Mouse (Mus musculus) left cerebral cortex, postnatal 14 days (tissue): ENCODE results near the gene Cyp2d11. TPM values are rescaled to one million over a fixed set of nuclear protein-coding genes. Genes with fewer than 3 reads are reported as not detected.

Experiments used
- DNase-seq, 2 experiments: peaks; one replicate each; pipeline ENCODE4 v3.0.0; 2021 to 2022; ENCODE audit warnings: low spot score in 2 of 2, mixed read lengths in 1 of 2
- intact Hi-C: fragments of 180-260 bp; cut with DNase I; formaldehyde crosslinking; loops from one replicate; pipeline ENCODE4 v1.15.1; 2025
- total RNA-seq, 2 experiments: library from RNA; stranded (reverse); gene quantifications; 2 replicates each; pipeline ENCODE4 v1.2.3; 2021

Cyp2d11 gene
- total RNA-seq, 2 experiments from 2014 or later, result not detected

DNA sequence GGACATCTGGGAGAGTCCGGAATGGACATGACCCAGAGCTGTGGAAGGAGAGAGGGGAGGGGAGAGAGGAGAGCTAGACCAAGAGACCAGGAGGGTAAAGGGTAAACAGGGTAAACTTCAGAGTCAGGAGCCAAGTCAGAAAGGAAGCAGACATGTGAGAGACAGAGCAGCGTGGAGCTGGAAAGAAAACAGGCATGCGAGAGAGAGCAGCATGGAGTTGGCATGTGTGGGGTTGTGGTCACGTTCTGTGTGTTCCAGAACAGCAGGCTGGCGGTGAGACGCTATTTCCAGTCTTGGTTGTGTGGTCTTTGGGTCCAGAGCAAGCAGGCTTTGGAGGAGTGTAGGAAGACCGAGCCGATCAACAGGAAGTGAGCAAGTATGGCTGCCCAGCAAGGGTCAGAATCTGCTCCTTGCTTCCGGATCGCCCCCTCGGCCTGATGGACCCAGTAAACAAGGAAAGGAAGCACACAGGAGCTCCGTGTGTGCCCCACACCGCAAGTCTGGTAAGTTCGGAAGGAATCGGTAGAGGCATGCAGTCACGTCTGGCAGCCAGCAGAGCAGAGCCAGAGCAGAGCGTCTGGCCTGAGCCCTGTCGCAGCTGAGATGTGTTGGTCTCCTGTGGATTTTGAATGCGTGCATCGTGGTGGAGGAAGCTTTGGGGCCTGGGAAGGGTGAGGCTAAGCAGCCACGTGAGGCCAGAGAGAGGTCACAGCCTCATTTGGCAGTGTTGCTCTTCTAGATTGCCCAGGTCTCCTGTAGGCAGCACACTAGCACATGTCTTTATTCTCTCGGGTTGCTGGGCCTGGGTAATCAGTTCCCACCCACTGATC lies 35.2 kb downstream of the Cyp2d11 start:
- no peak for DNase-seq
- intact Hi-C loops, result no loop called here

DNA sequence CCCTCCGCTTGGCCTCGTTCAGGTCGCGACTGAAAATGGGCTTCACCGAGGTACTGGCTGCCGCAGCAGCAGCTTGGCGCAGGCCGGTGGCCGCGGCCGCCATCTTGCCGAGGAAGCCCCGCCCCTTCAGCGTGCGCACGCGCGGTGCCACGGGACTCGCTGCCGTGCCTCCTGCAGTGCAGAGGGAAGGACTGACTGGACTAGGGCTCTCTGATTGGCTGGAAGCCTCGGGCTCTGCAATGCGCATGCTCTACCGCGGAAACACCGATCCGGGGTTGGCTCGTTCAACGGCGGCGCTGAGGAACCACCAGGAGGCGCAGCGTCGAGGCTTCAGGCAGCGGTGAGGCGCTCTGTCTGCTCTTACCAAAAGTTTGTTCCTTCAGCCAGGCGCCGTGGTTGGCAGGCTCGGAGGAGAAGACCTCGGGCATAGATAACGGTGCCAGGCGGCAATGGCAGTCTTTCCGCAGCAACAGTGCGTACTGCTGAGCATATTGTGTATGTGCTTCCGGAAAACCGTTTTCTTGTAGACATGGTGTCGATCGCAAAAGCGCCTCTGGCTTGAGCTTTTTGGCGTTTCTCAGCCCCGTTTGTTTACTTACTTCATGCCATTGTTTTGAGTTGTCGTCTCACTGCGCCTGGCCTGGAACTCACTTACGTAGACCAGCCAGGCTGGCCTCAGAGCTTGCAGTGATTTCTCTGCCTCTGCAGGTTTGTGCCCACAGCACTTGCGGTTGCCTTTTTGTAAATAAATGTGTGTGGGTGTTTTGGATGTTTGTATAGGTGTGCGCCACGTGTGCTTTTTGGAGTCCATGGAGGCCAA lies 39.5 kb downstream of the Cyp2d11 start, which contains the start of gene Ndufa6:
Gene Ndufa6 (minus strand): TSS at position 197 of the 820 bp plus-strand sequence.
- DNase-seq, result peak; percentile 98
- intact Hi-C loops, result loop anchor here (1.0 kb wide), 1 partner anchor 63 kb away; no protein-coding TSS in a partner anchor

DNA sequence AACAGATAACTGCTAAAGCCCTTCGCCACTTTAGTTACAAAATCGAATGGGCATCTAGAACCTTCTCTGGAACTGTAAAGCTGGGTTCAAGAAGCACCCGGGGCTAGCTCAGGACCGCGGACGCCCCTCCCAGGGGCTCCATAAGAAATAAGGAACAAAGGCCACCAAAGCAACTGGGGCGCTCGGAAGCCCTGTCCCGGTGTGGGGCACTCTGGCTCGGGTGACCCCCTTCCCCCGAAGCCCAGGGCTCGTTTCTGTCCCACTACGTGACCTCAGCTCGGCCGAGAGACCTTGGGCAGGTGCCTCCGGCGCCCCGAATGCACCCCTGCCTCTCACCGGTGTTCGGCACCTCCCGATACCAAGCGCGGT lies 40.1 kb downstream of the Cyp2d11 start:
- no peak for DNase-seq
- intact Hi-C loops, result loop anchor here (1.0 kb wide), 1 partner anchor 64 kb away; no protein-coding TSS in a partner anchor

DNA sequence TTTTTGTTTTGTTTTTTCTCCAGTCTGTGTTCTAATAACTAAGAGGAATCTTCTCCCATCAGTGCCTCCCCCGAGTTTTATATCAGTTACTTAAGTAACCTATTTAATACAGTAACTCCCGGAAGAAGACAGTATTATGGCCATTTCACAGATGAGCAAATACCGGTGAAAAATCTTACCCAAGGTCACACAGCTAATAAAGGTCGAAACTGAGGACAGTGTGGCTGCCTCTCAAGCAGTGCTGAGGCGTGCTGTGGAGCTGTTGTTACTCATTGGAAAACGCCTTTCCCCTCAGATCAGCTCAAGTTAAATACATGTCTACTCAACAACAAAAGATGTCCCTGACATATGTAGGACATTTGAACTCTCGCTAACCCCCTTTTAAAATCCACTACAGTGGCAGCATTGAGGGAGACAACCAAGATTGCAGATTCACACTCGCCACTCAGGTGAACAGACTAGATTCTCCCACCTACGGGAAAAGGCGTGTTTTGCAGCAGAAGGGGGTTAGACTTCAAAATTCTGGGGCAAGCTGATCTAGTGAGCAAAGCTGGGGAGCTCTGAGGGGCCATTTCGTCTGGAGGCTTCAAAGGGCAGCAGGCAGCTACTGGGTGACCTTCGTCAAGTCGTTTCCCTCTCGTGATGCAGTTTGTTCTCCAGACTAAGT lies 40.6 kb downstream of the Cyp2d11 start:
- intact Hi-C loops, result no loop called here

DNA sequence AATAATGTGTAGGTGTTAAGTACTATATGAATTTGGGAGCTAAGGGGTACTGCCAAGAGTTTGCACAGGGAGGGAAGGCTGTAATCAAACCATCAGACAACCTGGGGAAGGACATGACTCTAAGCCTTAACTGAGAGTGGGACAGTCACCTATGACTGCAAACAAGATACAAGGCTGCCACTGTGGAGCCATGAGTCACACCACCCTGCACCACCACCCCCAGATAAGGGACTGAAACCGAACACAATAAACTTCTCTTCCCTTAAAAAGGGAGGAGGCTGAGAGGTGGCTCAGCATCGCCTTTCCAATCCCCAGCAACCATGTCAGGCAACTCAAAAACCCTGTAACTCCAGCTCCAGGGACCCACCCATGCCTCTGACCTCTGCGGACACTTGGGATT lies 42.3 kb downstream of the Cyp2d11 start:
- intact Hi-C loops, result no loop called here

More for the DNA sequence above, 40.6 kb downstream of the Cyp2d11 start:
- no peak for DNase-seq

DNA sequence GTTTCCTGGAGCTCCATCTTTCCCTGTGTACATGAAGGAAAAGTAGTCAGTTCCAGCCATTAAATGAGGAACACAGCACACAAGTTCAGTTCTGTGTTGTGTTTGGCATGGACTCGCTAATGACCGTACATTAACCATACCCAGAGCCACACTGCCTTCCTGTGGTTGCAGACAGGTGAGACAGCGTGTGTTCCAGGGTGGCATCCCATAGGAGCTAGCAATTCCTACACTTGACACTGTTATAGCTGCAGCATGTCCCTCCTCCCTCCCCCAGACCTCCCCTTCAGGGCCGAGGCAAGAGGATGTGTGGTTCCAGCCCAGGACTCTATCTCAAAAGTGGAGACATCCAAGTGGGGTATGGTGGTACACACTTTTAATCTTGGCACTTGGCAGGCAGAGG lies 43.5 kb downstream of the Cyp2d11 start:
- no peak for DNase-seq
- intact Hi-C loops, result no loop called here

More for the DNA sequence above, 42.3 kb downstream of the Cyp2d11 start:
- no peak for DNase-seq

DNA sequence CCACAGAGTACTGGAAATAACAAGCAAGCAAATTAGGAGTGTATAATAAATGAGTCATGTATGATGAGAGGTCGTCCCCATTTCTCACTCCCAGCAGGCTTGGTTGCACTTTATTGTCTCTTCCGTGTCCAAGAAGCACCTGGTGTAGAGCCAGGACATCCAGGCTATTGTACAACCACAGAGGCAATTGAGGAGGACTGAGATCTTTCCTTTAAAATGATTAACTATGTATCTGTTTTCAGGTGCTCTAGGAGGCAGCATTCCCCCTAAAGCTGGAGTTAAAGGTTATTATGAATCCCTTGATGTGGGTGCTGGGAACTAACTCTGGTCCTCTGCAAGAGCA lies 44.9 kb downstream of the Cyp2d11 start:
- intact Hi-C loops, result no loop called here
- no peak for DNase-seq

DNA sequence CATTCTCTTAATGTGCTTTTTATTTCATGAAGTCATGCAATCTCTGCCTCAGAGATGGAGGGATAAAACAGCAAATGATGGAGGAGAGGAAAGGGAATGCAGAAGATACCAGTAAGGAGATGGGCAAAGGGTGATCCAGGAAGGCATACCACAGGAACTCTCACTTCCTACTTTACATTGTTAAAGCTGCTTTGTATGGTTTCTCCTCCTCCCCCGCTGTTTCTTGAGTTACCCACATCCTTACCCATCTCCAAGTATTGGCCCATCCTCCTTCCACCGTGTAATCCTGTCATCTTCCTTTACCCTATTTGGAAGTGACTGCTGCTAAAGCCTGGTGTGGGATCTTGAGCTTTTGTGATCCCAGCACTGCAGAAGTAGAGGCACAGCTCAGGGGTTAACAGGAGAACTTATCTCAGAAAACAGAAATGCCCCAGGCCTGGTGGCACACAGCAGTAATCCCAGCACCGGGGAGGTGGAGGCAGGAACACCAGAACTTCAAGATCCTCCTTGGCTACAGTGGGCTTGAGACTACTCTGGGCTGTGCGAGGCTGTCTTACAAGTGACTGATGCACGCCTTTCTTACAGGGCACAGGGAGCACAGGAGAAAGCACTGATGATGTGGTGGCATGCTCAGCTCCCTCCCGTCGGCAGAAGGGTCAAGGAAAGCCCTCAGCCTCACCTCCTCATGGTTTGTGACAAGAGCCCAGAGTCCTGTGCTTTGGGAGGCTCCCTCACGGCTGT lies 45.4 kb downstream of the Cyp2d11 start:
- DNase-seq, result no peak
- intact Hi-C loops, result no loop called here

DNA sequence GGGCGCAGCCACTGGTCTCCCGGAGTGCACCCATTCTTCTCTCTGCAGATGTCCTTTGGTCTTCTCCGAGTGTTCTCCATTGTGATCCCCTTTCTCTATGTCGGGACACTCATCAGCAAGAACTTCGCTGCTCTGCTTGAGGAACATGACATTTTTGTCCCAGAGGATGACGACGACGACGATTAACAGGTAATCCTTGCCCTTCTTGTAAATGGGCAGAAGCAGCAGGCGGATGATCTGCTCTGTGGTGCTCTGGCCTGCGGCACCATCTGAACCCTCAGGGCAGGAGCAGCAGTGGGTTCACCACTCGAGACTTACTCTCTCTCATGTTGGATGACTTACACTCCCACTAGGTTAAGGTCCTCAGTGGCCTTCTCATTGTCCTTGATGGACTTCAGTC lies 46.0 kb downstream of the Cyp2d11 start:
- no peak for DNase-seq
- intact Hi-C loops, result no loop called here

DNA sequence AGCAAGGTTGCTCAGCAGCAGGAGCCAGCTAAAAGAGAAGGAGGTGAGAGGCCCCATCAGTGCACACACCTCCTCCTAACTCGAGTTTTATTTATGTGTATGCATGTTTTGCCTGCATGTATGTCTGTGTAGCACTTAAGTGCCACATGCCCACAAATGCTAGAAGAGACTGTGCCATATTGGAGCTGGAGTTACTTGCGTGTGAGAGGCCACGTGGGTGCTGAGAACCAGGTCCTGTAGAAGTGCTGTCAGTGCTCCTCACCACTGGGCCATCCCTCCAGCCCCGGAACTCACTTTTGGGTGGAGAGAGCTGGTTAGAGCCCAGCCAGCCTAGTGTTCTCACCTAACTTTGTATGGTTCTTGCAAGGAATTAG lies 46.5 kb downstream of the Cyp2d11 start:
- DNase-seq, result no peak
- intact Hi-C loops, result no loop called here

DNA sequence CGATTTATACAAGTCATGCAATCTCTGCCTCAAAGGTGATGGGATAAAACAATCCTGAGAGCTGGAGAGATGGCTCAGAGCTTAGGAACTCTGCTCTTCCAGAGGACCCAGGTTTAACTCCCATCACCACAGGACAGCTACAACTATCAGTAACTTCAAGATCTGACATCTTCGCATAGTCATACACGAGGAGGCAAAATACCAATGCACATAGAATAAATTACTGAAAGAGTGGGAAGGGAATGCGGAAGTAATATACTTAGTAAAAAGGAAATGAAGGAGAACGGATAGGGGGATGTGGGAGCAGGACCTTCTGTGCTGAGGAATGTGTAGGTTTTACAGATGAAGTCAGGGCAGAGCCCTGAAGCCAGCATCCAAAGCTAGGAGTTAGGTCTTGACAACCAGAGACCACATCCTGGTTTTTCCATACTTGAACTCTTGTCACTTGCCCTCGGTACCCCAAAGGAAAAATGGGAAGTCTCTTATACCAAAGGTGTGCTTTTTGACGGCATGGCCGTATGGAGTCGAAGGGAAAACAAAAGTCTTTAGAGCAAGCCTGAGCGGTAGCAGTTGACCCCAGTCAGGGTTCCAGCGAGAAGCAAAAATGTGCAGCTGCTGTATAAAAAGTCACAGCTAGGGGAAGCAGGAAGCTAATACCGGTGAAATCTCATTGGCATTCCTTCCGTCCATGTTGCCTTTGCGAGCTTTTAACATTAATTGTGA lies 47.1 kb downstream of the Cyp2d11 start:
- intact Hi-C loops, result no loop called here
- no peak for DNase-seq

DNA sequence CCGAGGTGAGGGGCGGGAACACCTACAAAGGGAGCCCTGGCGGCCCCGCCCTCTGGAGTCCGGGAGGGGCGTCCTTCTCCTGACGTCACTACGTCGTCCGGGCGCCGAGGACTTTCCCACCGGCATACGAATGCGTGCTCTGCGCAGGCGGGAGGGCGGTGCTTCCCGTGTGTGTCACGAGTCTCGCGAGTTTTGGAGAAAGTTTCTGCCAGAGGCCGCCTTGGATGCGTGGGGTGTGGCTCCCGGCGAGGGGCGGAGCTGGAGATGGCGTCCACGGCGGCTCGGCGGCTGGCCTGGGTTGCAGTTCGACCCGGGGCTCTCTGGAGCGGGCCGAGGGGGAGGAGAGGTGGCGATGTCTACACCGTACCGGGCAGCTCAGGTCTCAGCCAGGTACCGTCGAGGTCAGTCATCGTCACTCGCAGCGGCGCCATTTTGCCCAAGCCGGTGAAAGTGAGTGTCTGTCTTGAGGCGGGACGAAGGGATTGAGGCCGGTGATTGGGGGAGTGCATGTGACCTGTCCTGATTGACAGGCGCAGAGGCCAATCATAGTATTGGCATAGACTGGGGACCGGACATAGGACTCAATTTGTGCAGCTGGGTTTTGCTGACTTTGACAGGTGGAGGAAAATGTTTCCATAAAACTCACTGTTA lies 47.9 kb downstream of the Cyp2d11 start:
- peak; percentile 99 for DNase-seq
- intact Hi-C loops, result no loop called here

DNA sequence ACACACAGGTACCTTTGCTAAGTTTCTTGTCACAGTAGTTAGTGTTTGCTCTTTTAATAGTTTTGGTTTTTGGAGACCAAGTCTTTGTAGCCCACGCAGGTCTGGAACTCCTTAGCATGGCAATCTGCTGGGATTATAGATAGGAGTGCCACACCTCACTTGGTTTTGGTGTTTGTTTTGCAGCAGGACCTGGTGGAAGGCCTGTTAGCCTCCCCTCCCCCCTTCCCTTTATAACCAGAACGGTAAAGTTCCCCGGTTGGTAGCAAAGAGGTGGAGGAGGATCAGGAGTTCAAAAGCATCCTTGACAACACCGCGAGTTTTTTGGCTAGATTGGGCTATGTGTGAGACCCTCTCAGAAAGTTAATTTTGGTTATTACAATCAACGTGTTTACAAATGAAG lies 48.9 kb downstream of the Cyp2d11 start:
- DNase-seq, result no peak

DNA sequence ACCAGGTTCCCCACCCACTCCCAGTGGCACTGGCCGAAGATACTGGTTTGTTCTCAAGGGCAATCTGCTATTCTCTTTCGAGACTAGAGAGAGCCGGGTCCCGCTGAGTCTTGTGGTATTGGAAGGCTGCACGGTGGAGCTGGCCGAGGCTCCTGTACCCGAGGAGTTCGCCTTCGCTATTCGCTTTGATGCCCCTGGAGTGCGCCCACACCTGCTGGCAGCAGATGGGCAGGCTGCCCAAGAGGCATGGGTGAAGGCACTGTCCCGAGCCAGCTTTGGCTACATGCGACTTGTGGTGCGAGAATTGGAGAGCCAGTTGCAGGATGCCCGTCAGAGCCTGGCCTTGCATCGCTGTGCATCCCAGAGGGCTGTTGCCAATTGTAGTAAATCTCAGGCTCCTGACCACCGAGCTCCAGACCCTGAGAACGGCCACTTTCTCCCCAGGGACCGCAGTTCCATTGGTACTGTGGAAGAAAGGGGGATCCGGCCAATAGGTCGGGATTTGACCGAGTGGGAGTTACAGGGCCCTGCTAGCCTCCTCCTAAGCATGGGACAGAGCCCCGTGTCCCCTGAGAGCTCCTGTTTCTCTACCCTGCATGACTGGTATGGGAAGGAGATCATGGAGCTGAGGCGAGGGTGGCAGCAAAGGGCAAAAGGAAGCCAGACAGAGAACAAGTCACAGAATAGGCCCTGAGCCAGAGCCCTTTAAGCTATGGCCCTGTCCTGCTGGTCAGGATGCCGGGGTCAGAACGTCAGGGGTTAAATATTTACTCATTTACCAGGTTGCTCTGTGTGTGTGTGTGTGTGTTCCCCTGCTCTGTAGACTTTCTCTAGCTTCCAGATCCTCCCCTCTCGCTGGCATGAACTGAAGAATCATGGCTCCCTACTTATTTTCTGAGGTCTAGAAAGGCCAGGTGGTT lies 50.2 kb downstream of the Cyp2d11 start:
- intact Hi-C loops, result no loop called here
- no peak for DNase-seq

More for the DNA sequence above, 48.9 kb downstream of the Cyp2d11 start:
- intact Hi-C loops, result no loop called here

DNA sequence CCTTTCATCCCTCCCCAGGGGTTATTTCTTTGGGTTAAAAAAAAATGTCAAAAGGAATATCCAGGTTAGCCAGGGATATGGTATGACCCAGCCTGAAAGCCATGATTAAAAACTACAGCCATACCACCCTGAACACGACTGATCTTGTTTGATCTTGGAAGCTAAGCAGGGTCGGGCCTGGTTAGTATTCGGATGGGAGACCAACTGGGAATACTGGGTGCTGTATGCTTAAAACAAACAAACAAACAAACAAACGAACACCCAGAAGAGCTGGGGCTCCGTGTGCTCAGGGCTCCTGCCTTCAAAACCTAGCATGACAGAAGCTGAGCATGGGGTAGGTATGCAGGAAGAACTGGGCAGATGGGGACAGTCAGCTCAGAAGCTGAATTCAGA lies 51.3 kb downstream of the Cyp2d11 start:
- intact Hi-C loops, result no loop called here
- no peak for DNase-seq

DNA sequence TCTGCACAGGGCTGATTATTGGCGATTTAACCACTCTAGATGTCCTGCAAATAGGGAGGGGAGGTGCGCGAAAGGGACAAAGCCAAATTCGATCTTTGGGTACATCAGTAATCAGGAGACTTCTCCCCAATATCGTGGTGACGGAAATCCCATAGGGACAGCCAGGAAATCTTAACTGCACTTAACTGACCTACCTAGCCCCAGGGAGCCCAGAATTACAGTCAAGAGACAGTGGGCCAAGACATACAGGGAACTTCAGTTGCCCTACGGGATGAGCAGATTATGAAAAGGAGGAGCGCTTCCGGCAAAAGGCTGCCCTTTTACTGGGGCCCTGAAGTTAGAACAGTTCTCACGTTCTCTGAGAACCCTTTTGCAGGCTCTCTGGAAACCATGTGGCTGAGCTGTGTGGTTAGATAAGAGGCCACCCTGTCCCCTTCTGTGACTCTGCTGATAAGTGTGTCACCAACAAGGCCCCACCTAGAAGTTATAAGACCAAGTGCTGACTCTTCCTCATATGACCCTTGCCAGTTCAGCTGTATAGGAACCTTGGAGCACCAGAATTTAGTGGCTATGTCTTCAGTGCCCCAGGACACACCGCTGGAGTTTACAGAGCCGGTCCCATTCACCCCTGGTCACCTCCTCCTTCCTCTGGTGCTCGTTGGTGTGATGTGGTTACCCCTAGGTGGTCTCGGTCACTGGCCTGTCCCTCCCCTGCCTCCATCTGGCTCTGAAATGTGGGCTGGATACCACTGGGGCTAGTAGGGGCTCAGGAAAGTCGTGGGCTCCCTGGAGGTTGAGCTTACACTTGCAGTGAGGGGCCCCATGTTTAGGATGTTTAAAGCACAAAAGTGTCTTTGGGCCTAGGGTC lies 51.9 kb downstream of the Cyp2d11 start:
- no peak for DNase-seq
- intact Hi-C loops, result no loop called here
